Mouse (Mus musculus): ENCODE data around the gene Hspa12a. TPM values are rescaled to one million over a fixed set of nuclear protein-coding genes. Genes with fewer than 3 reads are reported as not detected.

Hspa12a gene
- 4.4 and 5.1 TPM in 2 replicates for polyA plus RNA-seq (2015; fragmentation: Nextera tagmentation; extraction: Ambion mirVana)

GRCm38 (mm10) chr19:58942841-58943828, at the start of gene Hspa12a, which contains the start of gene Eno4:
Hspa12a (minus strand) TSS chr19:58943654.
Eno4 (plus strand) TSS chr19:58943425.
- H3K4me2 ChIP-seq = peak within 1 kb of the TSS; percentile 97
- H3K36me3 ChIP-seq = no peaks in the 10 kb centered on the region
- ATAC-seq (ENCODE audit: borderline replicate concordance, extremely low read depth, low FRiP score, low TSS enrichment) = peak; percentile 97
- peak within 1 kb of the TSS; percentile 76 for H3K4me3 ChIP-seq
- H3K4me1 ChIP-seq = peaks cover 11% of the 10 kb centered on the region
- peak within 1 kb of the TSS; percentile 62; the same call in 1 of the 2 replicates for H3K27ac ChIP-seq
- H3K9ac ChIP-seq = peak within 1 kb of the TSS; percentile 54
- no peaks in the 10 kb centered on the region for H3K27me3 ChIP-seq
- H3K9me3 ChIP-seq = no peaks in the 10 kb centered on the region
- WGBS = under 1% methylated on average over 65 of the region's 65 CpGs

- no peak overlapping the region for H3K4me2 ChIP-seq
- ATAC-seq (ENCODE audit: borderline replicate concordance, extremely low read depth, low FRiP score, low TSS enrichment) = no peak
- no peak overlapping the region for H3K9ac ChIP-seq
Observed at GRCm38 (mm10) chr19:58981571-58981970, 38.1 kb upstream of the Hspa12a start.

GRCm38 (mm10) chr19:58980056-58980440, 36.6 kb upstream of the Hspa12a start:
- Histone ChIP-seq H3K9me3 (no peaks in the 10 kb centered on the region), H3K4me3 (no peak overlapping the region), H3K36me3 (no peaks in the 10 kb centered on the region), H3K9ac (no peak overlapping the region), H3K4me1 (no peaks in the 10 kb centered on the region), H3K4me2 (peak overlapping the region; percentile 16), H3K27ac (no peak overlapping the region), H3K27me3 (no peaks in the 10 kb centered on the region)
- WGBS = 66% methylated on average over 5 of the region's 5 CpGs
- no peak for ATAC-seq (ENCODE audit: borderline replicate concordance, extremely low read depth, low FRiP score, low TSS enrichment)

More at GRCm38 (mm10) chr19:58981571-58981970, 38.1 kb upstream of the Hspa12a start:
- H3K27me3 ChIP-seq = no peaks in the 10 kb centered on the region
- H3K4me3 ChIP-seq = no peak overlapping the region
- no peaks in the 10 kb centered on the region for H3K4me1 ChIP-seq
- no peaks in the 10 kb centered on the region for H3K9me3 ChIP-seq
- no peak overlapping the region for H3K27ac ChIP-seq
- no peaks in the 10 kb centered on the region for H3K36me3 ChIP-seq
- 52% methylated on average over 9 of the region's 9 CpGs for WGBS

- peak overlapping the region; percentile 16 for H3K4me2 ChIP-seq
- WGBS = 46% methylated on average over 13 of the region's 13 CpGs
Observed at GRCm38 (mm10) chr19:58979436-58980055, 36.1 kb upstream of the Hspa12a start.

GRCm38 (mm10) chr19:58978401-58979171, 35.1 kb upstream of the Hspa12a start:
- no peak overlapping the region for H3K4me2 ChIP-seq
- WGBS = 66% methylated on average over 11 of the region's 11 CpGs

More at GRCm38 (mm10) chr19:58979436-58980055, 36.1 kb upstream of the Hspa12a start:
- Histone ChIP-seq H3K27me3 (no peaks in the 10 kb centered on the region), H3K4me3 (no peak overlapping the region), H3K4me1 (no peaks in the 10 kb centered on the region), H3K9ac (no peak overlapping the region), H3K9me3 (no peaks in the 10 kb centered on the region), H3K36me3 (no peaks in the 10 kb centered on the region), H3K27ac (no peak overlapping the region)
- ATAC-seq (ENCODE audit: borderline replicate concordance, extremely low read depth, low FRiP score, low TSS enrichment) = no peak

GRCm38 (mm10) chr19:58975216-58975863, 31.9 kb upstream of the Hspa12a start:
- Histone ChIP-seq H3K27ac (no peak overlapping the region), H3K4me3 (no peak overlapping the region), H3K36me3 (no peaks in the 10 kb centered on the region), H3K4me1 (no peaks in the 10 kb centered on the region), H3K4me2 (no peak overlapping the region), H3K9ac (no peak overlapping the region), H3K9me3 (no peaks in the 10 kb centered on the region), H3K27me3 (no peaks in the 10 kb centered on the region)
- WGBS = 83% methylated on average over 11 of the region's 11 CpGs
- ATAC-seq (ENCODE audit: borderline replicate concordance, extremely low read depth, low FRiP score, low TSS enrichment) = no peak

More at GRCm38 (mm10) chr19:58978401-58979171, 35.1 kb upstream of the Hspa12a start:
- no peak for ATAC-seq (ENCODE audit: borderline replicate concordance, extremely low read depth, low FRiP score, low TSS enrichment)
- H3K9me3 ChIP-seq = no peaks in the 10 kb centered on the region
- H3K36me3 ChIP-seq = no peaks in the 10 kb centered on the region
- no peak overlapping the region for H3K27ac ChIP-seq
- H3K27me3 ChIP-seq = no peaks in the 10 kb centered on the region
- no peaks in the 10 kb centered on the region for H3K4me1 ChIP-seq
- no peak overlapping the region for H3K9ac ChIP-seq
- H3K4me3 ChIP-seq = no peak overlapping the region

GRCm38 (mm10) chr19:58974126-58974525, 30.7 kb upstream of the Hspa12a start:
- H3K4me1 ChIP-seq = no peaks in the 10 kb centered on the region
- ATAC-seq (ENCODE audit: borderline replicate concordance, extremely low read depth, low FRiP score, low TSS enrichment) = no peak
- H3K9me3 ChIP-seq = no peaks in the 10 kb centered on the region
- H3K27ac ChIP-seq = no peak overlapping the region
- H3K27me3 ChIP-seq = no peaks in the 10 kb centered on the region
- H3K4me2 ChIP-seq = no peak overlapping the region
- no peak overlapping the region for H3K4me3 ChIP-seq
- H3K9ac ChIP-seq = no peak overlapping the region
- no peaks in the 10 kb centered on the region for H3K36me3 ChIP-seq
- WGBS = 87% methylated on average over 8 of the region's 8 CpGs

- no peak for ATAC-seq (ENCODE audit: borderline replicate concordance, extremely low read depth, low FRiP score, low TSS enrichment)
- Histone ChIP-seq H3K36me3 (no peaks in the 10 kb centered on the region), H3K4me1 (no peaks in the 10 kb centered on the region), H3K4me2 (no peak overlapping the region), H3K4me3 (no peak overlapping the region), H3K9ac (no peak overlapping the region), H3K27me3 (peaks cover 7% of the 10 kb centered on the region; the same call in 1 of the 2 replicates), H3K9me3 (no peaks in the 10 kb centered on the region), H3K27ac (no peak overlapping the region)
- 63% methylated on average over 13 of the region's 13 CpGs for WGBS
Observed at GRCm38 (mm10) chr19:58970826-58971225, 27.4 kb upstream of the Hspa12a start.

- no peaks in the 10 kb centered on the region for H3K9me3 ChIP-seq
- H3K36me3 ChIP-seq = no peaks in the 10 kb centered on the region
- peaks cover 7% of the 10 kb centered on the region; the same call in 1 of the 2 replicates for H3K27me3 ChIP-seq
- H3K9ac ChIP-seq = no peak overlapping the region
- ATAC-seq (ENCODE audit: borderline replicate concordance, extremely low read depth, low FRiP score, low TSS enrichment) = no peak
- 19% methylated on average over 15 of the region's 15 CpGs for WGBS
- H3K4me1 ChIP-seq = no peaks in the 10 kb centered on the region
- no peak overlapping the region for H3K27ac ChIP-seq
- no peak overlapping the region for H3K4me2 ChIP-seq
- no peak overlapping the region for H3K4me3 ChIP-seq
Observed at GRCm38 (mm10) chr19:58968731-58969506, 25.5 kb upstream of the Hspa12a start.

- H3K27ac ChIP-seq = no peak overlapping the region
- H3K27me3 ChIP-seq = peaks cover 10% of the 10 kb centered on the region
- ATAC-seq (ENCODE audit: borderline replicate concordance, extremely low read depth, low FRiP score, low TSS enrichment) = no peak
Observed at GRCm38 (mm10) chr19:58963011-58963410, 19.6 kb upstream of the Hspa12a start.

More at GRCm38 (mm10) chr19:58963011-58963410, 19.6 kb upstream of the Hspa12a start:
- 72% methylated on average over 8 of the region's 8 CpGs for WGBS
- Histone ChIP-seq H3K4me1 (no peaks in the 10 kb centered on the region), H3K4me3 (no peak overlapping the region), H3K9me3 (no peaks in the 10 kb centered on the region), H3K36me3 (no peaks in the 10 kb centered on the region), H3K4me2 (no peak overlapping the region), H3K9ac (no peak overlapping the region)
